Mouse (Mus musculus) bone marrow macrophage, adult 2 months (primary cell): ENCODE results near the gene Itga11.

Experiments used
- CTCF ChIP-seq: IDR thresholded peaks from 2 replicates; pipeline ENCODE4 v1.5.1; 2012; ENCODE audit warnings: low read depth, mild to moderate bottlenecking, low read length, moderate library complexity
- POLR2A ChIP-seq: IDR thresholded peaks from 2 replicates; pipeline ENCODE4 v1.6.1; 2012; ENCODE audit warnings: mild to moderate bottlenecking, low read depth, low read length, borderline replicate concordance

- TF ChIP-seq CTCF: no peak
- TF ChIP-seq POLR2A: no peak
Observed at GRCm38 (mm10) chr9:62630631-62631240, 46.9 kb upstream of the Itga11 start.
